Mouse (Mus musculus): ENCODE measurements around the gene Coro7. TPM values are rescaled to one million over a fixed set of nuclear protein-coding genes. Genes with fewer than 3 reads are reported as not detected.
A peak's percentile ranks its signal among the peaks of the same experiment; 100 is the strongest.

The Coro7 gene
- polyA plus RNA-seq, 1 experiment from 2014 or later: 22.0 TPM

DNA sequence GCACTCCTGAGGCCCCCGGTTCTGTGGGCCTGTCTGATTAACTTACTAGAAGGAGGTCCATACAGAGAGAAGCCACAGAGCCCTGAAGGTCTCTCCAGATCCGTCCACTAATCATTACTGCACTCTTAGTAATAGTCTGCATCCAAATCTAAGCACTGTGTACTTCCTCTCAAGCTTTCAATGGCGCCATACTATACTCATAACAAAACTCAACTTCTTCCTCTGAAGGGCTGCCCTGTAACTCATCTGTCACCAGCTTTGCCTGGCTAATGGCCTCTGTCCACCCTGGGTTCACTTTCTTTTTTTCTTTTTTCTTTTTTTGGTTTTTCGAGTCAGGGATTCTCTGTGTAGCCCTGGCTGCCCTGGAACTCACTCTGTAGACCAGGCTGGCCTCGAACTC is 1.5 kb downstream of the Coro7 start:
- Histone ChIP-seq H3K9me3 (replicated peaks) (no peaks in the 10 kb centered on the region), H3K9ac (no peak overlapping the region), H3K27me3 (no peaks in the 10 kb centered on the region), H3K4me1 (peaks cover 18% of the 10 kb centered on the region), H3K27ac (no peak overlapping the region), H3K36me3 (peaks cover 31% of the 10 kb centered on the region), H3K4me3 (replicated peaks) (peak overlapping the region; percentile 69; the same call in 1 of the 2 replicates), H3K4me2 (peak overlapping the region; percentile 87; the same call in 1 of the 2 replicates)
- no peak for ATAC-seq (replicated peaks; ENCODE audit: low FRiP score)
- 84% methylated on average over 5 of the region's 5 CpGs for WGBS

- no peak overlapping the region for H3K27ac ChIP-seq
- no peaks in the 10 kb centered on the region for H3K27me3 ChIP-seq
- no peaks in the 10 kb centered on the region for H3K9me3 ChIP-seq (replicated peaks)
- no peak overlapping the region for H3K4me2 ChIP-seq
- peaks cover 42% of the 10 kb centered on the region for H3K36me3 ChIP-seq
- no peak overlapping the region for H3K4me3 ChIP-seq (replicated peaks)
- 92% methylated on average over 5 of the region's 5 CpGs for WGBS
- no peak for ATAC-seq (replicated peaks; ENCODE audit: low FRiP score)
- no peak overlapping the region for H3K9ac ChIP-seq
- peaks cover 15% of the 10 kb centered on the region for H3K4me1 ChIP-seq
Observed at GRCm38 (mm10) chr16:4676836-4677235, 2.7 kb downstream of the Coro7 start.

DNA sequence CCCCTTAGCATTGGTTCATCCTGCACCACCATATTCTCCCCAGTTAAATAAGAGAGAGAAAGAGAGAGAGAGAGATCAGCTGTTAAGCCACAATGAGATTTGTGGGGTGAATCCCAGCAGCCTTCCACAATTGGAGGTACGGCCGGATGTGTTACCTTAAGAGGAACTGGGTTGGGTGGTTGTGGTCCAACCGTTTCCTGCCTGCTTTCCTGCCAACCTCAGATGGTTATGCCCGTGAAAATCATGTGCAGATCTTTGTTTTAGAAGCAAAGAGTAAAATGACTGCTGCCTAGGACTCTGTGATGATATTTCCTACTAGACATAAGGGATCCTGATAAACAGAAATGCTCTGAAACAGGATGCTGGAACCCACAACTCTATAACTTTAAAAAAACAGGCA is 5.5 kb downstream of the Coro7 start:
- Histone ChIP-seq H3K36me3 (peaks cover 53% of the 10 kb centered on the region), H3K27ac (no peak overlapping the region), H3K27me3 (no peaks in the 10 kb centered on the region), H3K4me1 (peaks cover 10% of the 10 kb centered on the region), H3K9ac (no peak overlapping the region), H3K4me3 (replicated peaks) (no peak overlapping the region), H3K4me2 (no peak overlapping the region), H3K9me3 (replicated peaks) (no peaks in the 10 kb centered on the region)
- WGBS: 76% methylated on average over 4 of the region's 4 CpGs
- no peak for ATAC-seq (replicated peaks; ENCODE audit: low FRiP score)

DNA sequence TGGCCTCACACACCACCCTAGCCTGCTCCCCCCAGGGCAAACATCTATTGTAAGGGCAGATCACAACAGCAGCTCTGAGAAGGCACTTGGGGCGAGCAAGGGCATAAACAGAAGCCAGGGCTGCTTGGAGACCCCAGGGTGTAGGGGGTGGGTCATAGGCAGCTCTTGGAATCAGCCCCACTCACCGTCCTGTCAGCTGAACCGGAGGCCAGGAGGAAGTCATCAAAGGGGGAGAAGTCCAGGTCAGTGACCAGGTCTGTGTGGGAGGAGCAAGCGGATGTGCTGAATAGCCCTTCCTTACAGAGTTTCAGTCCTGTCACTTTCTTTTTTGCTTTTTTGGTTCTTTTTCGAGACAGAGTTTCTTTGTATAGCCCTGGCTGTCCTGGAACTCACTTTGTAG is 9.3 kb downstream of the Coro7 start:
- Histone ChIP-seq H3K9me3 (replicated peaks) (no peaks in the 10 kb centered on the region), H3K27ac (no peak overlapping the region), H3K4me1 (peaks cover 5% of the 10 kb centered on the region; the same call in 1 of the 2 replicates), H3K36me3 (peaks cover 74% of the 10 kb centered on the region), H3K4me2 (no peak overlapping the region), H3K9ac (no peak overlapping the region), H3K27me3 (no peaks in the 10 kb centered on the region), H3K4me3 (replicated peaks) (no peak overlapping the region)
- ATAC-seq (replicated peaks; ENCODE audit: low FRiP score): no peak
- WGBS: 39% methylated on average over 5 of the region's 5 CpGs

DNA sequence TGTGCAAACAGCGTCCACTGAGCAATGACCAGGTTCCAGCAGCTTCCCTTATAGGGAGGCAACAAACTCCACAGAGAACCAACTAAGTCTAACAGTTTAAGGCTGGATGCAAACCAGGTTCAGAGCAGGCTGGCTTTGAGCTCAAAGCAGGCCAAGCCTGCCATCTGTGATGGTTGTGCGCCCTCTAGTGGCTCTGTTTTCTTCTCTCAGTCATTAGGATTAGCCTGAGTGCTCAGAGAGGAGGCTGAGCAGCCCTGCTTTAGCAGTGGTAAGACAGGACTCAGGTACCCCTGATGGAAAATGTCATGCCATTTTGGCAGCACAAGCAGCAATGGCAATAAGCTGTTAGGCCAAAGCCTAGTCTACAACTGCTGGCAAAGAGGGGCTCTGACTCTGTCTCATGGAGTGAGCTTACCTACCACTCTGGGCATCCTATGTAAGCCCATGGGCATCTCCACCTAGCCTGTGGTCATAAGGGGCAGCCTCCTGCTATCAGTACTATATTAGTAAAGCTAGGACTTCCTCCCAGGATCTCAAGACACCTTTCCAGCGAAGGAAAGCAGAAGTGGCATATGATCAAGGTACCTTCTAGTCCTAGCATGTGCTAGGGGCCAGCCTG is 12.3 kb downstream of the Coro7 start:
- ATAC-seq (replicated peaks; ENCODE audit: low FRiP score): peak; percentile 86
- H3K4me3 ChIP-seq (replicated peaks): no peak overlapping the region
- H3K9me3 ChIP-seq (replicated peaks): no peaks in the 10 kb centered on the region
- no peak overlapping the region; the same call in 1 of the 2 replicates for H3K9ac ChIP-seq
- H3K27ac ChIP-seq: no peak overlapping the region
- peaks cover 5% of the 10 kb centered on the region; the same call in 1 of the 2 replicates for H3K4me1 ChIP-seq
- WGBS: 31% methylated on average over 3 of the region's 3 CpGs
- no peaks in the 10 kb centered on the region for H3K27me3 ChIP-seq
- H3K4me2 ChIP-seq: no peak overlapping the region
- H3K36me3 ChIP-seq: peaks cover 63% of the 10 kb centered on the region

GRCm38 (mm10) chr16:4665726-4666125 is 13.9 kb downstream of the Coro7 start:
- Histone ChIP-seq H3K27me3 (no peaks in the 10 kb centered on the region), H3K4me2 (no peak overlapping the region), H3K4me3 (replicated peaks) (no peak overlapping the region), H3K9me3 (replicated peaks) (no peaks in the 10 kb centered on the region), H3K9ac (no peak overlapping the region), H3K27ac (no peak overlapping the region), H3K4me1 (peaks cover 11% of the 10 kb centered on the region; the same call in 1 of the 2 replicates), H3K36me3 (peaks cover 71% of the 10 kb centered on the region)
- no peak for ATAC-seq (replicated peaks; ENCODE audit: low FRiP score)
- WGBS: 95% methylated on average over 2 of the region's 2 CpGs

DNA sequence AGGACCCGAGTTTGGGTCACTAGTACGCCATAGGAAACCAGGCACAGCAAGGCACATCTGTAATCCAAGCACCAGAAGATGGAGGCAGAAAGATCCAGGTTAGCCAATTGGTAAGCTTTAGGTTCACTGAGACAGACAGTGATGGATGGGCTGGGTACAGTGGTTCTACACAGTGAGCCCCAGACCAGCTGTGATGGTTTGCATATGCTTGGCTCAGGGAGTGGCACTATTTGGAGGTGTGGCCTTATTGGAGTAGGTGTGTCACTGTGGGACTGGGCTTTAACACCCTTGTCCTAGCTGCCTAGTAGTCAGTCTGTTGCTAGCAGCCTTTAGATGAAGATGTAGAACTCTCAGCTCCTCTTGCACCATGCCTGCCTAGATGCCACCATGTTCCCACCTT is 15.8 kb downstream of the Coro7 start:
- Histone ChIP-seq H3K27ac (no peak overlapping the region), H3K9me3 (replicated peaks) (no peaks in the 10 kb centered on the region), H3K4me2 (no peak overlapping the region), H3K27me3 (no peaks in the 10 kb centered on the region), H3K36me3 (peaks cover 58% of the 10 kb centered on the region), H3K4me3 (replicated peaks) (no peak overlapping the region), H3K4me1 (peaks cover 18% of the 10 kb centered on the region), H3K9ac (no peak overlapping the region)
- no peak for ATAC-seq (replicated peaks; ENCODE audit: low FRiP score)
- WGBS: 86% methylated on average over 2 of the region's 2 CpGs

DNA sequence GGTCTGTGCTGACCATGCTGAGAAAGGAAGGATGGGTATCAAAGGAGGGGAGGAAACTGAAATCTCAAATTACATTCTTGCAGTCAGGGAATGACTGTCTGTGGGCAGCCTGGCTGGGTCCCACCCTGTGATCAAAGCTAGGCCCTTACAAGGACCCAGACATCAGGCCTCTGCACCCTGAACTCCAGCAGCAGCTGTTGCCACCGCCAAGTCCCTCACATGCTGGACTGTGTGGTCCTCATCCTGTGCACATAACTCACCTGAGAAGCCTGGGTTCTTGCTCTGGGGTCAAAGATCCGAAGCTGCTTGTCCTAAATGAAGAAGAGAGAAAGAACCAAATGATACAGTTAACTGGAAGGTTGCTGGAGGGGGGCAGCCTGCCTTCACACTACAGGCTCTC is 18.0 kb downstream of the Coro7 start:
- Histone ChIP-seq H3K27ac (peak overlapping the region; percentile 30; the same call in 1 of the 2 replicates), H3K36me3 (peaks cover 42% of the 10 kb centered on the region), H3K9me3 (replicated peaks) (no peaks in the 10 kb centered on the region), H3K4me2 (no peak overlapping the region), H3K27me3 (no peaks in the 10 kb centered on the region), H3K9ac (no peak overlapping the region), H3K4me3 (replicated peaks) (no peak overlapping the region), H3K4me1 (peaks cover 25% of the 10 kb centered on the region)
- no peak for ATAC-seq (replicated peaks; ENCODE audit: low FRiP score)
- WGBS: 34% methylated on average over 2 of the region's 2 CpGs

GRCm38 (mm10) chr16:4659326-4659725 is 20.3 kb downstream of the Coro7 start:
- no peaks in the 10 kb centered on the region for H3K9me3 ChIP-seq (replicated peaks)
- no peak overlapping the region for H3K4me3 ChIP-seq (replicated peaks)
- H3K4me2 ChIP-seq: peak overlapping the region; percentile 40; the same call in 1 of the 2 replicates
- no peak for ATAC-seq (replicated peaks; ENCODE audit: low FRiP score)
- peak overlapping the region; percentile 92 for H3K27ac ChIP-seq
- WGBS: 19% methylated on average over 2 of the region's 2 CpGs
- no peak overlapping the region for H3K9ac ChIP-seq
- peaks cover 25% of the 10 kb centered on the region for H3K36me3 ChIP-seq
- H3K27me3 ChIP-seq: no peaks in the 10 kb centered on the region
- H3K4me1 ChIP-seq: peaks cover 47% of the 10 kb centered on the region

GRCm38 (mm10) chr16:4658781-4659245 is 20.8 kb downstream of the Coro7 start:
- Histone ChIP-seq H3K27me3 (no peaks in the 10 kb centered on the region), H3K27ac (peak overlapping the region; percentile 92), H3K9me3 (replicated peaks) (no peaks in the 10 kb centered on the region), H3K9ac (no peak overlapping the region), H3K4me3 (replicated peaks) (no peak overlapping the region), H3K4me1 (peaks cover 49% of the 10 kb centered on the region), H3K36me3 (peaks cover 23% of the 10 kb centered on the region), H3K4me2 (peak overlapping the region; percentile 40)
- peak; percentile 83 for ATAC-seq (replicated peaks; ENCODE audit: low FRiP score)
- WGBS: 13% methylated on average over 11 of the region's 11 CpGs

- Histone ChIP-seq H3K9ac (no peak overlapping the region), H3K36me3 (peaks cover 39% of the 10 kb centered on the region), H3K4me1 (peaks cover 55% of the 10 kb centered on the region), H3K4me3 (replicated peaks) (no peak overlapping the region), H3K9me3 (replicated peaks) (no peaks in the 10 kb centered on the region), H3K4me2 (no peak overlapping the region), H3K27ac (peak overlapping the region; percentile 86), H3K27me3 (no peaks in the 10 kb centered on the region)
- ATAC-seq (replicated peaks; ENCODE audit: low FRiP score): no peak
- 66% methylated on average over 9 of the region's 9 CpGs for WGBS
Observed at GRCm38 (mm10) chr16:4656571-4657081, 23.0 kb downstream of the Coro7 start.

DNA sequence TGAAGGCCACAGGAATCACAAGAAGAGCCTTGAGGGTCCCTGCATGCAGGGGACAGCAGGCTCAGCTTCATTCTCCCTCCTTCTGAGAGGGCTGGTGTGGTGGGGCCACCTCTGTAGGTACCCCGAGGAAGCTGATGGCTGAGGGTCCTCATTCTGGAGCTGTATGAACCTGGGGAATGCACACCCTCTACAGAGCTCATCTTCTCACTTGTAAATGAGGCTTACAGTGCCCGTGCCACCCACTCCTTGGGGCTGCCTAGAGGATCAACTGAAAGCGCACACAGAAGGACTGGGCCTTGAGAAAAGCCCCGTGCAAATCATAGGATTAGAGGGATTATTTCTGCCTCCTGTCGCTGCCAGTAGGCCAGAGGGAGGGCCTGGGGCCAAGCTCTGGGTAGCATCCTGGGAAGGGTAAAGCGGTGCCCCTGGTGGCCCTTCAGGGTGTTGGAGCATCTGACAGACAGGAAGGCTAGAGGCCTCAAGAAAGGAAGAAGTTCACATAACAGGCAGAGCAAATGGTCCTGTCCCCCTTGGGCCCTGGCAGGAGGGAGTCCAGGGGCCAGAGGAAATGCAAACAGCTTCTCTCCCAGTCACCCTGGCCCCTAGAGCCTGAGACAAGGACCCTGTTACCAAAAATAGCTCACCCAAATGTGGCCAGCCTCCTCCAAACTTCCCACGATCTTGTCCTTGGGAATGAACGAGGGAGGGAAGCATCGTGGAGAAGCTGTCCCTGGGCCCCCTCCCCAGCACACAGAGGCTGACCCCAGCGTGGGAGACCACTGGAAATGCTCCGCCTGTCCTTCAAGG is 23.6 kb downstream of the Coro7 start:
- WGBS: 28% methylated on average over 11 of the region's 11 CpGs
- peak overlapping the region; percentile 86 for H3K27ac ChIP-seq
- 0 out of 2 replicates have a peak, but pooled peaks have one; percentile 19 for ATAC-seq (replicated peaks; ENCODE audit: low FRiP score)
- H3K4me2 ChIP-seq: no peak overlapping the region
- peaks cover 39% of the 10 kb centered on the region for H3K36me3 ChIP-seq
- peaks cover 53% of the 10 kb centered on the region for H3K4me1 ChIP-seq
- H3K4me3 ChIP-seq (replicated peaks): no peak overlapping the region
- peak overlapping the region; percentile 29; the same call in 1 of the 2 replicates for H3K9ac ChIP-seq
- H3K9me3 ChIP-seq (replicated peaks): no peaks in the 10 kb centered on the region
- H3K27me3 ChIP-seq: no peaks in the 10 kb centered on the region

Data from kidney, embryonic 15.5 days (tissue).